Mouse (Mus musculus): ENCODE data around the gene Camp.

GRCm38 (mm10) chr9:109833088-109833412 is 16.4 kb downstream of the Camp start:
- no peak for TF ChIP-seq POLR2AphosphoS2 (IDR thresholded peaks at IDR 0.05; ENCODE audit: insufficient read length, low read depth)
- no peak for TF ChIP-seq POLR2A (IDR thresholded peaks at IDR 0.05; ENCODE audit: insufficient read length, low read depth)
- no peak for TF ChIP-seq TCF12 (IDR thresholded peaks at IDR 0.05; ENCODE audit: insufficient read depth, poor library complexity, severe bottlenecking)
- TF ChIP-seq SRF (IDR thresholded peaks at IDR 0.05; ENCODE audit: control insufficient read depth, insufficient read length, low read depth) = no peak
- no peak for TF ChIP-seq MAX (IDR thresholded peaks at IDR 0.05; ENCODE audit: low read depth)
- TF ChIP-seq USF1 (IDR thresholded peaks at IDR 0.05; ENCODE audit: low read depth) = no peak
- no peak for TF ChIP-seq TCF3 (IDR thresholded peaks at IDR 0.05; ENCODE audit: insufficient read length, low read depth)
- no peak for TF ChIP-seq MYOG (IDR thresholded peaks at IDR 0.05; ENCODE audit: control insufficient read depth in 1 of 3, insufficient read depth in 1 of 3, insufficient read length in 2 of 3, low read depth in 2 of 3)
- TF ChIP-seq CEBPB (IDR thresholded peaks at IDR 0.05; ENCODE audit: insufficient read depth, poor library complexity, severe bottlenecking) = no peak
- no peak for TF ChIP-seq E2F4 (IDR thresholded peaks at IDR 0.05; ENCODE audit: insufficient read depth)
